Mouse (Mus musculus): ENCODE results near the gene Arhgap24.

Gene Arhgap24

DNA sequence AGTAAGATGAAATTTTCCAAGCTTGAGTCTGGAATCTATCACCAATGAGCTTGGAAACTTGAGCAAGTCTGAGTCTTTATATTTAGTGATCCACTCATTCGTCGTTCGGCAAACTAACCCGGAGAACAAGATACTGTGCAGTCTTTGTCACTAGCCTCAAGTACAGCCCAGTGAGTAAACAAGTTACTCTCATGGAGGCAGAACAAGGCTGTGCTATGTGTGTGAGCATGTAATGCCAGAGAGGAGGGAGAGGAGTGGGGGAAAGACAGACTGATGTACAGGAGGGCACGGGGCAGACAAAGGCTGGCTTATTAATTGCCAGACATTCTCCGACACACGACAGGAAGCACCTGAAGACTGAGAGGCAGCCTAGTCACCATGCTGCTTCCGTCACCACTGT lies 97.2 kb downstream of the Arhgap24 start:
- no peak for DNase-seq (ENCODE audit: low spot score in 2 of 2)

DNA sequence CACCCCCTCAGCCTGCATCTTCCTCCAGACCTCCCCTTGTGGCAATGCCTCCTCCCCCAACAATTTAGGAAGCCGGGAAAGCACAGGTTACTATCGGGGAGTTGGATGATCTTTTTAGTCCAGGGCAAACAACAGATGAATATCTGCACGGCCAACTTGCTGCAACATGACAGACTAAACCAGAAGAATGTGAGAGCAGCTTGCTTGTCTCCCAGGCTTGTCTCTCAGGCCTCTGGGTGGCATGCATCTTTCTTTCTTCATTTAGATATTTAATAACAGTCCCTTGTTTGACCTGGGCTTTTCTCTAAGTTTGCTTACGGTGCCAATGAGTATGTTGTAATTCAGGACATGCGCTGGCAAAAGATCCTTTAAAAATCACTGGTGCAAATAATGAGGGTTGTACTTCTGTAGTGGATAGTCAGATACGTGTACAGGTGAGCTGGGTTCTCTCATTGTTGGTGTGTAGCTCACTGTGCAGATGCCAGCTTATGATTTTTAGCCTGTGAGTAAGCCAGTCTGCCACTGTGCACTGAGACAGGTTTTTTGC lies 101.7 kb downstream of the Arhgap24 start:
- no peak for DNase-seq (ENCODE audit: low spot score in 2 of 2)

DNA sequence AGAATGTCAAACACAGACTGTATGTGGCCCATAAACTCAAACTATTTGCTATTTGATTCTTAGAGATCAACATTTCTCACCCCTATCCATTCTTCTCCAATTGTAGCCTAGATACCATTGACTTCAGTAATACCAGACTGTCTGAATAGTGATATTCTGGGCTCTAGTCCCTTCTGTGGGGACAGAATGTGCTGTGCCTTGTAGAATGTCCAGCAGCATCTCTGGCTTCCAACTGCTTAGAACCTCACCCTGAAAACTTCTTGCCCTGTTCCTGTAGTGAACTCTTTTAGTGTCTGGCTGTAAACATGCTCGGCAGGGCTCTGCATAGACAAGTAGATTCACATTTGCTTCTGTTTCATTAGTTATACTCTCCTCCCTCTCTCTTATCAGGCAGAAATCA lies 110.2 kb downstream of the Arhgap24 start:
- no peak for DNase-seq (ENCODE audit: low spot score in 2 of 2)

DNA sequence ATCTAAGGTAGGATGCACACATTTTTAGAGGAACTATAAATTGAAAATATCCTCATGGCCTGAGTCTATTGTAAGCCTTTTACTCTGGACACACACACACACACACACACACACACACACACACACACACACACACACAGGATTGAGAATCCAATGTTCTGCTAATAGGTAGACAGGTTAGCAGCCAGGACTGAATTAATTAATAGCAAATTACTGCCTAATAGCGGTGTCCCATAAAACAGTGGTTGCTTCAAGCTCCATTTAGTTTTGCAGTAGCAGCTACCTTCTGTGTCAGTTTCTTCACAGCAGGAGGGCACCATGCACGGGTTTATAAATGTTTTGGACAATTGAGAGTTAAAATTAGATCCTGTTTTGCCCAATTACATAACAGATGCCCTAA lies 111.9 kb downstream of the Arhgap24 start:
- no peak for DNase-seq (ENCODE audit: low spot score in 2 of 2)

DNA sequence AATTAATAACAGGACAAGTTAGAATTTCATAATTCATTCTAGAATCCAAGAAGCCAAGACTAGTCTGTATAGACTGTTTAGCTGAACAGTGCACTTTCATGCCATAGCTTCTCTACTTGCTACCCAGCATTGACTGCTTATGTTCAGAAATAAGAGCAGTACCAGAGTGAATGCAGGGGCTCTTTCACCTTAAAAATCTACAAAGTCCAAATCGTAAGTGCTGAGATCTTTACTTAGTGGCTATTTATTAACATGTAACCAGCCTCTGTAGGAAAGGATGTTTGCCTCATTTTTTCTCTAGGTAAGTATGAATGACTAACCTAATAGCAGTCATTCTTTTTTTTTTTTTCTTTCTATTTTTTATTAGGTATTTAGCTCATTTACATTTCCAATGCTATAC lies 117.9 kb downstream of the Arhgap24 start:
- no peak for DNase-seq (ENCODE audit: low spot score in 2 of 2)

DNA sequence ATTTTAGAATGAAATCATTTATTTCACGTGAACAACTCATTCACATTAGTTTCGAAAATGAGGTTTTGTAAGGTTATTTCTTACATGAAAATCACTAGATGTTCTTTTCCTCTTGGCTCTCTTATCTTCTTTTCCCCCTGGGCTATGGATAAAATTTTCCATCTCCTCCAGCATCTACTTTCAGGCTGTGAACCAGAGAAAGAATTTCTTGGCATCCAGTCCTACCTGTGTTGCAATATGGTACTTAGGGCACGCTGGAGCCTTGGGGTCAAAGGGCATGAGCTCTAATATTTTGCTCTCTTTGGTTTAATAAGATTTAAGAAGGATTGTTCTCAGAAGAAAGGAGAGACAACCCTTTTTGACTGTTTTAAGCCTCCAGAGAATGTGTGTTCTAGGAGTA lies 132.4 kb downstream of the Arhgap24 start:
- no peak for DNase-seq (ENCODE audit: low spot score in 2 of 2)

DNA sequence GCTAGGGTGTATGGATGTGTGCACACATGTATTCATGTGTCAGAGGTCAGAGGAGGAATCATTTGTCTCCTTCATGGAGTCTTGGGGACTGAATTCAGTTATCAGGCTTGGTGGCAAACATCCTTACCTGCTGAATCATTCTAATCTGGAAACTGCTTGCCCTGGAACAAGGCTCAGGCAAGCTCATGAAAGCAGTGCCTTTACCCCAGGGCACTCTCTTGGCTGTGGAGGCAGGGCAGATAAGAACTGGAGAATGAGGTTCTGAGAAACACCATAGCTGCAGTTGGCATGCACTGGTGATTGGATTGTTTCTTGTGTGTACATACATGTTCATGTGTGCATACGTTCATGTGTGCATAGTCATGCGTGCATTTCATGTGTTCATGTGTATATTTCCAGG lies 132.9 kb downstream of the Arhgap24 start:
- no peak for DNase-seq (ENCODE audit: low spot score in 2 of 2)

DNA sequence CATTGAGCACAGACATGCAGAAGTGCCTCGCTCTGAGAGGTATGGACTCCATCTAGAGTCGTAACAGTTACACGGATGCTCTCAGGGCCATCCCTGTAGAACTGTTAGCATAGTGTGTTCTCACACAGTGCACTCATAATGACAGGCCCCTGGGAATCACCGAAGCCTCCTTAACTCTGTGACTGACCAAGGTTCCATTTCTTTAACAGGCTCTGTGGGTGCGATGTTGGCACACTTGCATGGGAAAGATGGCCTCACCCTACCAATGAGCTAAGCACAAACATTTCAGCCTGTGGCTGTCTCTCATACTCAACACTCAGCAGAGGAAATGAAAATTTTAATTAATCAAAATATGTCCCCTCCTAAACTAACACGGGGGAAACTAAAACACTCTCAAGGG lies 134.1 kb downstream of the Arhgap24 start:
- no peak for DNase-seq (ENCODE audit: low spot score in 2 of 2)

DNA sequence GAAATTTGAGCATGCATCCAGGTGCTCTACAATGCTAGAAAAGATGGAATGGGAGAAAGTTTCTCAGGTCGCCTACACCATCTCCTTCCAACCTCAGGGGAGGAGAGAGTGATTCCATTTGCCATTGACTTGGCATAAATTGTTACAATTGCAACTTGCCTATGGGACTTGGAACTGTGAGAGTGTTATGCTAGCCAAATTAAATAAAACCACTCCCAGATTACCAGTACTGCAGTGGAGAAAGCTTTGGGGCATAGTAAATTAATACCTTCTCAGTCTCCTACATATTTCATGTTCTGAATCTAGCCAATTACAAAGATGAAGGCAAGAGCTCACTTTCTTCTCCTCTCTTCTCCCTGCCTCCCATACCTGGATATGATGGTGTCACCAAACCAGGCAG lies 139.8 kb downstream of the Arhgap24 start:
- no peak for DNase-seq (ENCODE audit: low spot score in 2 of 2)

DNA sequence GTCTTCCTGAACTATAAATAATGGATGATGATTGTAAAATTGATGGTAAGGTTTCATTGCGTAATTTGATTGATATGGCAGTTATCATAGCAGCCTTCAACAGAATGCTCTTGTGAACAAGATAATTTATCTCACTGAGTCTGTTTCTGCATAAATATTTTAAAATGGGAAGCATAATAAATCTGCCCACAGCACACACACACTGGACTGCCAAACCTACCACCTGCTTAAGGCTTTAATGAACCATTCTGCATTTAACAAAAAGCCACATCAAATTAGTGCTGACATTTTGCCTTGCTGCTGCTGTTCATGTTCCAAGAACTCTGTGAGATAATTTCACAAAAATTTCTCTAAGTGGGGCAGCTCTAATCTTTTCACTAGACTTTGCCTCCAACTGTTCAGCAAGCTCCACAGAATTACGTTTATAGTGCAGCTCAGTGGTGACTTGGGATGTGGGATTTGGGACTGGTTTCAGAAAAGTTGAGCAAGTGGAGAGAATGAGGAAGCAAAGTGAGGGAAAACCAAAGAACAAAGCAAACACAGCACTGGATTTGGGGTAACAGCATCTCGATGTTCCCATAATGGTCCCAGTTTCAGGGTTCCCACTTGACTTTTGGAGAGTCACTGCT lies 142.7 kb downstream of the Arhgap24 start:
- no peak for DNase-seq (ENCODE audit: low spot score in 2 of 2)

DNA sequence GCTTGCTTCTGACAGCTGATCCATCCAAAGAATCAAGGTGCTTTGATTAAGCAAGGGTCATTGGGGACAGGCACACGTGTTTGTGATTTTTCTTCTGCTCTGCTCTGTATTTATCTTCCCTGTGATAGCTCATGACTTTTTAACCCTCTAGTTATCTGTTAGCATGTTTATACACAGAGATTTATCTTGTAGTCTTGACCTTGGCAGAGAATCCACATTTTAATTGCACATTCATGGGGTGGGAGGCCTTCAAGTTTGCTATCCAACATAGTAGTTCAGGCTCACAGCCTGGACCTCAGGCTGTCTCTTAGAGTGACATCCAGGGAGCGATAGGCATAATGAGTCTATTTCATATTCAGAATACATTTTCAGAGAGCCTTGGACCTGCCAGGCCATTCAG lies 145.5 kb downstream of the Arhgap24 start:
- DNase-seq (ENCODE audit: low spot score in 2 of 2) = no peak

DNA sequence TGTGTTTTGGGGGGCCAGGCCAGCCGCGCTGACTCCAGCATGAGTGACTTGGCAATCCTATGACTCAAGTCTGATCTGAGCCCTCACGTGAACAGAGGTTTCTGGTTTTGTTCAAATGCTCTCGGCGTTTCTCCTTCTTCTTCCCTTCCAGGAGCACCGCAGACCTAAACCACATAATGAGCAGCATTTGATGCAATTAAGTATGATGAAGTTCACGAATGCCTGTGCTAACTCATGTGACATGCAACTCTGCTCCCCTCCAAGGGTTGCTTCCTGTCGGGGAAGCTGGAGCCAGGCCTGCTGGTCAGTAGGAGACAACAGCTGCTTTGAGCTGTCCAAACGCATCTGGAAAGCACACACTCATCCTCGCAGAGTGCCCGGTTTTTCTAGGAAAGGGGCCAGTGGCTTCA lies 148.2 kb downstream of the Arhgap24 start:
- no peak for DNase-seq (ENCODE audit: low spot score in 2 of 2)

DNA sequence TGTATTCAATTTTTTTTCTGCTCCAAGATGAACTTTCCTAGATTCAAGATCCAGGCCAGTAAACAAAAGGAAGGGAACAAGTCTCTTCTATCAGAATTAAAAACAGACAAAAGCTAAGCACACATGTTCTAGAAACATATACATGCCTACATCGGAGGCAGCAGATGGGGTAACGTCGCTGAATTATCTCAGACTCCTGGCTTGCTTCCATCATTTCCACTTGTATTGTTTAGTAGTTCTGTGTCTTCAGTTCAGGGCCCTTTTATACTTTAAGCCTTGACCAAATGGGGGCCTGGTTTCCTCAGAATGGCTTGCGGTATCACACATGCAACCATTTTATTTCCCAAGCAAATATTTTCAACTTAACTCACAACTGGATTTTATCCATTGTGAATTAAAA lies 154.4 kb downstream of the Arhgap24 start:
- DNase-seq (ENCODE audit: low spot score in 2 of 2) = no peak

DNA sequence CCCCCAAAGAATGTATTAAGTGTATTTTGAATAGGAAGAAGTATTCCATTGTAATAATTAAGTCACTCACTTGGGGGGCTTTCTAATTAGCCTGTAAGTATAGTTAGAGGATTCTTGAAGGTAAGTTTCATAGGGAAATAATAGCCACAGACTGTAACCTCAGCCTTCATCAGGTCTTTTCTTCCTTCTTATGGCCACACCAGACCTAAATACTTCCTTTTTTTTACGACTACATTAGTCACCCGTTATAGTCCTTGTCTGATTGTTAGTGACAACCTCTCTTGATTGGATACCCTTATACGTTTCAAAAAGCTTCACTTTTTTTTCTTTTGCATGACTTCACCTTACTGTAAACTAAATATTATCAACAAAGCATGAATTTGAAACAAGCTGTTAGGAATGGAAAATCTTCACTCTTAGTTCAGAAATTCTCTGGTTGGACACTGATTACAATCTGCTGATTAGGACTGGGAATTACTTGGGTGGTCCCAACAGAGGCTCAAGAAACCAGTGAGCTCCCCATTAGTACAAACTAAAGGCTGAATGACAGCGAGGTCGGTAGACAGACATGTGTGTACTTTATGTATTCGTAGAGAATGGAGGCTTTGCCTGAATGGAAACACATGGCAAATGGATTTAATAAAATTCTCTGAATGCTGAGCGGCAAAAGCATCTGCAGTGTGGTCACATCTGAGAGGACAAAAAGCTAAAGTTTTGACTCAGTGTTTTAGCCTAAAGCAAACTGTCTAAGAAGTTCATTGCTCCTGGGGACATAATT lies 158.8 kb downstream of the Arhgap24 start:
- no peak for DNase-seq (ENCODE audit: low spot score in 2 of 2)

DNA sequence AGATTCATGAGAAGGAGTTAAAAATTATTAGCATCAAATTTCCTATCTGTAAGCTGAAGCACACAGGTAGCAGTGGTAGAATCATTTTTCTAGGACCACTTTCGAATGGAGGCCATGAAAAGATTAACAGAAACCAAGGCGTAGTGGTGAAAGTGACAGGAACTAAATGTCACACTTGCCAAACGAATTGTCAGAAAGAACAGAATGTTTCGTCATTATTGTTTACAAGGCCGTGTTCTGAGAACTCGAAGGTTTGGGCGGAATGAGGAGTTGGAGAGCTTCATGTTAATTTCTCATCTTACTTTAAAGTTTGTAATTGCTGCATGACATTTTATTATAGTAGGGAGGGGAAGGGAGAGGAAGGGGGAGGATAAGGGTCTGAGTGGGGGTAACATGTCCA lies 162.2 kb downstream of the Arhgap24 start:
- no peak for DNase-seq (ENCODE audit: low spot score in 2 of 2)

DNA sequence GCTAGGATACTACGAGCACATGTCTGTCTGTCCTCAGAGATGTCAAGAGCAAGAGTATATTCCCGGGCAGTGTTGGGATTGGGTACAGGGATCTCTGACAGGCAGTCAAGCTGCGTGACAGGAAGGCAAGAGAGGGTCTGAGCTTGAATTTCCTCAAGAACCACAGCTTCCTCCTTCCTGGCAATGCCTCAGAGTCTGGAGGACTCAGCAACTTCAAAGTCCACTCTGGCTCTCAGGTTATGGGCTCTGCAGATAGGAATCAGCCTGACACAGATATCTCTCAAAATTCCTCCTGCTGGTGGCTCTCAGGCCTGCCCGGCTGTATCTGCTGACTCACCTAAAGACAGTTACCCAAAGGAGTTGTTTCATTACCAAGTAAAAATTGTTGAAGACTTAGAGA lies 162.6 kb downstream of the Arhgap24 start:
- no peak for DNase-seq (ENCODE audit: low spot score in 2 of 2)

DNA sequence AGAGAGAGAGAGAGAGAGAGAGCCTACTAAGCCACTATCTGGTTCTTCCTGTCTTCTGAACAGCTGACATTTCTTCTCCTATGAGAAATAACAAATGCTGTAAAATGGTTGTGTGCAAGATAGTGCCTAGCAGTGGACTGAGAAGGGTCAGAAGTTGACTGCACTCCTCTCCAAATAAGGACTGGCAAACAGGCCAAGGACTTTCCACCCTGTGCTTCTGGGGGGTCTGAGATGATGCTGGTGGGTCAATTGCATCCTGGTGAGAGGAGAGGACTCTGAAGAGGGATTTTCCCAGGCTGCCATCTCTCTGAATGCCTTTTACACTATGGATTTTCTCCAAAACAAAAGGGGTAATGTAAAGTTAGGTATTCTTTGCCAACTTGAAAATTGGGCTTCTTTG lies 177.9 kb downstream of the Arhgap24 start:
- no peak for DNase-seq (ENCODE audit: low spot score in 2 of 2)

DNA sequence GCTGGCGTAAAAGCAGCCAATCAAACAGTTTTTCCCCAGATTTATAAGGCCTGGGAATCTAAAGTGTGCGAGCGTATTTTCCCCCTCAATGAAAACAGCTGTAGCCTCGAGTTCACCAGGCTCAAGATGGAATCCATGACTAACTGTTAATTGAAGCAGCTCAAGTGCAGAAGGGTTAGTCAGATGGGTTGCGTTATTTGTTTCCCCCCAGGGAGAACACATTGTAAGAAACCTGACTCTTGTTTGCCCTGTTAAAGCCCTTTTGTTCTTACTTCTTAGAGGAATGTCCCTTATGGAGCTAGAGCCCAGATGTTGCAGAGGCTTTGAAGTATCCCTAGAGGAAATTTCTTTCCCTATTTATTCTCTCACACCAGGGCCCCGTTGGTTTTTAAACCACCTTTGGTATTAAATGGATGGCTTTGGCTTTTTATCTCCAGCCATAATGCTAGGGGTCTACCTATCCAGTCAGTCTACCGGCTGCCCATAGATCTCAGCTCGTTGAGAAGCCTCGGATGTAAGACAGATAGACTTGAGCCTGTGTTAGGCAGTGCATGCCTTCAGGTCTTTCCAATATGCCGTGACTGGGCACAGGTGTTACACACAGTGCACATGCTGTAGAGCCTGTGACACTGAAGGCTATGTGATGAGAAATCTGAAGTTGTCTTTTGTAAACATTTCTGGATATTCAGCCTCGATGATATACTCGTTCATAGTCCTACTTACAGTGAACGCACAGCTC lies 184.0 kb downstream of the Arhgap24 start:
- peak in 1 of 2 experiments; percentile 7 for DNase-seq (ENCODE audit: low spot score in 2 of 2)

DNA sequence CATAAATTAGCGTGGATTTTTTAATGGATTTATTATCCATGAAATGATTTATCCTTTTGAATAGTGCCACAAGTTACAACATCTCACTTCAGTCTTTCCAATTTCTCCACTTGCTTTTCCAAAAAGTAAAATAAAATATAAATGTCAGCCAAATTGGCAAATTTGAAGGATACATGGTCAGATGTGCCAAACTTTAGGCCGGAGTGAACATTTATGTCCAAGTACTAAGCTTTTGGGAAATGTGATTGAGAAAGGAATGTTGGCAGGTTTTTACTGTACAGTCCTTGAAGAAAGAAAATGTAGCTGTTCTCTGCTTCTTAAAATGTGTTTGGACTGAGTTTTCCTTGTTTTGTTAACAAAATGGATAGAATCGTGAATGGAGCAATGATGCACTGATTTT lies 185.7 kb downstream of the Arhgap24 start:
- no peak for DNase-seq (ENCODE audit: low spot score in 2 of 2)

DNA sequence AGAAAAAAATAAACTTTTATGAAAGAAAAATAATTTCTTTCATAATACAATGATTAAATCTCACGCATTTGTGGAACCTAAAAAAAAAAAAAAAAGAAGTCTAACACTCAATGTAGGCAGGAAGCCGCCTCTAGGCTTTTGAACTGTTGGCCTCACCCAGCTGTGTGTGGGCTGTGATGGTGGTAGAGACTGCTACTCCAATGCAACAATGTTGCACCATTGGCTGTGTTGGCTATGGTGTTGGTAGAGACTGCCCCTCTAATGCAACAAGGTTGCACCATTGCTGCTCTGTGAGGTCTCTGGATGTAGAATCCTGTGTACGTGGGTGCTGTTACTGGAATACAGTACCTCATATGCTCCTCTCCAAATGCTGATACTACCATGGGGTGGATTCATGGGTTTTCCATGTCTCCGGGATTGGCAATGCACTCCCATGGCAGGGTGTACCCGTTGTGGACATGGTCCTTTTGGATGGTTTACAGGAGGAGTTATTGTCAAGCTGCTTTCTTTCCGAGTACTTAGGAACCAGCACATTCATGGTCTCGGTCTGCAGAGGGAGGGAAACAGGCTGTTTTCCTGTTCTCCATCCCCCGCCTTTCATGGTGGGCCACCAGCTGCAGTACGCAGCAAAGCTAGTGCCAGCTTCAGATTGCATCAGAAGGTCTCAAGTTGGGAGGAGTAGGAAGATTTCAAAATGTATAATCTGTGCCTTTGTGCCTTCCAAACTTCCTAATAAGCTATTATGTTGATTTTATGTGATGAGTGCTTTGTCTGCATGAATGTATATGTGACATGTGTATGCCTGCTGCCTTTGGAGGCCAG lies 186.8 kb downstream of the Arhgap24 start:
- DNase-seq (ENCODE audit: low spot score in 2 of 2) = no peak

DNA sequence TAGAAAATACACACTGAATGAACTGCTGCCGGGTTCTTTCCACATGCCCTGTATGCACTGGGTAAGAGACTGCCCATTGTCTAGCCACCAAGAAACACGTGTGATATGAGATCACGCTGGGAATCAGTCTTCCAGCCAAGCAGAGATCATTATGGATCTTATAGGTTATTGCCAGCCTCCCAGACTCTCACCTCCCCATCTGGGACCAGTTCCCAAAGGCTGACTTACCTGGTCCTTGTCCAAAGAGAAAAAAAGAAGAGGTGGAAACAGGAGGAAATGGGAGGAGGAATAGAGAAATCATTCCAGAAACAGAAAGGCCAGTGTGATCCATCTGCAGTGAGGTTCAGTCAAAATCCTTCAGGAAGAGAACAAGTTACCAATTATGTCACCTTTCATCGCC lies 189.0 kb downstream of the Arhgap24 start:
- DNase-seq (ENCODE audit: low spot score in 2 of 2) = no peak

Data from spleen, postnatal 4 days (tissue).